Mouse (Mus musculus) neural tube, embryonic 15.5 days (tissue): ENCODE results near the gene Ppp1r14b. TPM values are rescaled to one million over a fixed set of nuclear protein-coding genes. Genes with fewer than 3 reads are reported as not detected.
A peak's percentile ranks its signal among the peaks of the same experiment; 100 is the strongest.

ENCODE experiments used
- ATAC-seq: fragments of 200-750 bp; cut with Nextera tagmentation; 2 replicates; pipeline ENCODE4 v1.8.0; 2017; ENCODE audit warnings: mild to moderate bottlenecking, moderate TSS enrichment, moderate library complexity; ENCODE audit not compliant: low FRiP score
- H3K27ac ChIP-seq: fragments of 300-500 bp; sonication (generic); replicated peaks from 2 replicates; pipeline ENCODE4 v1.5.1; 2015; ENCODE audit warnings: mild to moderate bottlenecking, inconsistent platforms
- H3K27me3 ChIP-seq: fragments of 300-500 bp; sonication (generic); replicated peaks from 2 replicates; pipeline ENCODE4 v1.6.1; 2015; ENCODE audit warnings: inconsistent platforms
- H3K36me3 ChIP-seq: fragments of 300-500 bp; sonication (generic); 2 replicates; pipeline ENCODE4 v1.6.1; 2015; ENCODE audit warnings: inconsistent platforms
- H3K4me1 ChIP-seq: fragments of 300-500 bp; sonication (generic); 2 replicates; pipeline ENCODE4 v1.6.1; 2015; ENCODE audit warnings: inconsistent platforms
- H3K4me2 ChIP-seq: fragments of 300-500 bp; sonication (generic); 2 replicates; pipeline ENCODE4 v1.6.1; 2015; ENCODE audit warnings: inconsistent platforms, mild to moderate bottlenecking, moderate library complexity
- H3K4me3 ChIP-seq: fragments of 300-500 bp; sonication (generic); replicated peaks from 2 replicates; pipeline ENCODE4 v1.5.1; 2015; ENCODE audit warnings: mild to moderate bottlenecking, inconsistent platforms
- H3K9ac ChIP-seq: fragments of 300-500 bp; sonication (generic); replicated peaks from 2 replicates; pipeline ENCODE4 v1.6.1; 2015; ENCODE audit warnings: mild to moderate bottlenecking, inconsistent platforms
- H3K9me3 ChIP-seq: fragments of 300-500 bp; sonication (generic); replicated peaks from 2 replicates; pipeline ENCODE4 v1.6.1; 2016; ENCODE audit warnings: inconsistent platforms
- WGBS: fragments of 180-500 bp; shearing (Covaris S2); methylation state at CpG from one replicate; pipeline ENCODE4 v1.1.7; 2015; ENCODE audit warnings: mixed read lengths; 5-methylcytosine and 5-hydroxymethylcytosine counted together
- polyA plus RNA-seq: library from polyadenylated mRNA; unstranded; fragments of >200 nt; fragmentation: Nextera tagmentation; extraction: Ambion mirVana; gene quantifications from 2 replicates; pipeline ENCODE4 v1.2.1, GENCODE M21; 2015

Ppp1r14b gene
- polyA plus RNA-seq, 1 experiment from 2014 or later, result 159 TPM

DNA sequence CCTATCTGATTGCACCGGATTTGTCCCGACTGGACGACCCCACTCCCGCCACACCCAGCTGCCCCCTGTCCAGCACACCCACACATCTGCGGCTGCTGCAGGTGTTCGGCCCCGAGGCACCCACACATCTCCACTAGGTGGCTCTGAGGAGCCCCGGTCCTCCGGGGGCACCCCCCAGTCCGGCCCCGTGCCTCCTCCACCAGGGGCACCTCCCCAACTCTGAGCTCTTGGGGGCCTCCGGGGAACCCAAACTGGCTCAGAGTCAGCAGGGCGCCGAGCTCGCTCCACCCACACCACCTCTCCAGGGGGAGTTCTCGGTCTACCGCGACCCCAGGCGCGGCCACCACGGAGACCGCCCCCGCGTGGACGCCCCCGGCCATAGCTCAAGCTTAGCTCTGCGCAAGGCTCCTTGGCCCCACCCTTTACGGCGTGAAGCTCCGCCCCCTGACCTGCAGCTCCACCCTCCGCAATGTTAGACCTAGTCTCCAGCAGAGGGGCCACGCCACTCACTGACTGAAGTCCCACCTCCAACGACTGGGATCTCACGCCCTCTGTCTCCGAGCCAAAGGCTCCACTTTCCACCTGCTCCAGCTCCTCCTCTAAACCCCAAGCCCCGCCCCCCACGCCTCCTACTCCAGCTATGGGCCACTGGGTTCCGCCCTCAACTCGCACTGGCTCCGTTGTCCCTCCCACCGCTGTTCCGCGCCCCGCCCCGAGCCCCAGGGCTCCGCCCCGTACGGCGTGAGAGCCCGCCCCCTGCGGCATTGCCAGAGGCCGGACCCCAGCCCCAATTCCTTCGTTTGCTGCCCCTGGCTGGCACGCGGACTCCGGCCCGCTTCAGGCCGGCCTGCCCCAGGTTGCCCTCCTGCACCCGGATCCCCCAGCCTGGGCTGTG lies 5.0 kb downstream of the Ppp1r14b start:
- no peaks in the 10 kb centered on the region for H3K9me3 ChIP-seq
- peak overlapping the region; percentile 74 for H3K9ac ChIP-seq
- H3K4me2 ChIP-seq, result peak overlapping the region; percentile 82
- H3K36me3 ChIP-seq, result peaks cover 30% of the 10 kb centered on the region
- peak; percentile 90 for ATAC-seq
- H3K27me3 ChIP-seq, result no peaks in the 10 kb centered on the region
- H3K27ac ChIP-seq, result peak overlapping the region; percentile 99
- H3K4me1 ChIP-seq, result peaks cover 53% of the 10 kb centered on the region
- peak overlapping the region; percentile 71 for H3K4me3 ChIP-seq
- under 1% methylated on average over 58 of the region's 59 CpGs for WGBS

DNA sequence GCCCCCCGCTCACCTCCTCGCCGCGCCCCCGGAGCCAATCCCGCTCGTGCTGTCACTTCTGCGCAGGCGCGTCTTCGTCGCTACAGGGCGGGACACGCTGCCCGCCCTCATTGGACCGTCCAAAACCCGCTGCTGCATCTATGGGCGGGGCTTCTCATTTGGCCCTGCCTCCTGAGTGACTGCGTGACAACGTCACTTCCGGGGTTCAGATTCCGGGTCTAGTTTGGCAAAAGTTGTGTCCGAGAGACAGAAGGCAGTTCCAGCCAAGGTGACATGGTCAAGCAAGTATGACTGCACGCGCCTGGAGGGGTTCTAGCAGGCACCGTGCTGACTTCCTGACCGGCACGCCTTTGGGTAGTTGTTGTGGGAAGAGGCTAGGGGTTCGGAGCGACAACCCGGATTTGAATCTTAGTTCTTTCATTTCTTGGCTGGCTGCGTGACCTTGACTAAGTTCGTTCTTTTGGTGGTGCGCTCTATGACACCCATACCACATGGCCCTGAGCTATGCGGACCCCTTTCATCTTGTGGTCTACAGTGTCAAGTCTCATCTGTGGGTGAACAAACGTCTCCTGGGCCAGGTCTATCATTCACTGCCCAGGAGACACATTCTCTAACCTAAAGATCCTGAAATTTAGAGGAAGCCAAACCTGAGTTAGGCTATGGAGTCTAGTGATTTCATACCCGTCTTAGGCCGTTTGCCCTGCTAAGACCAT lies 5.8 kb downstream of the Ppp1r14b start, which contains the start of gene Fkbp2:
TSS of gene Fkbp2 (minus strand) at position 121 of the 713 bp plus-strand sequence.
- Histone ChIP-seq H3K4me3 (peak within 1 kb of the TSS; percentile 71), H3K4me2 (peak within 1 kb of the TSS; percentile 82), H3K9me3 (no peaks in the 10 kb centered on the region), H3K4me1 (peaks cover 57% of the 10 kb centered on the region), H3K27ac (peak within 1 kb of the TSS; percentile 99), H3K27me3 (no peaks in the 10 kb centered on the region), H3K9ac (peak within 1 kb of the TSS; percentile 74), H3K36me3 (peaks cover 38% of the 10 kb centered on the region)
- ATAC-seq, result peak; percentile 92
- 2% methylated on average over 38 of the region's 38 CpGs for WGBS

DNA sequence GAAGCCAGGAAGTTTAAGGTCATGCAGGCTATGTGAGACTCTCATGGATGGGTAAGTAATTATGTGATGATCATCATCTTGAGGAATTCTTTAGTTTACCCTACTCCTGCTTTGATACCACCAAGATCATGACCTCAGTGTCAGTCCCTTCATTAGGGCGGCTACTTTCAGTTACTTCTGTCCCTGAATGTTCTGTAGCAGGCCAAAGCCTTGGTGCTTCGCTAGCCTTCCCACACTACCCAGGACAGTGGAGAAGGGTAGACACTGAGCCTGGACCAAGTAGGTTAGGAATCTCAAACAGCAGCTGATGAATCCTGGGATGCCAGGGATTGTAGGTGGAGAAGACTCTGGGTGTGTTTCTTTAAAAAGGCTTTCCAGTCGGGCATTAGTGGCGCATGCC lies 6.7 kb downstream of the Ppp1r14b start:
- peak overlapping the region; percentile 82 for H3K4me2 ChIP-seq
- H3K4me3 ChIP-seq, result peak overlapping the region; percentile 71; the same call in 1 of the 2 replicates

DNA sequence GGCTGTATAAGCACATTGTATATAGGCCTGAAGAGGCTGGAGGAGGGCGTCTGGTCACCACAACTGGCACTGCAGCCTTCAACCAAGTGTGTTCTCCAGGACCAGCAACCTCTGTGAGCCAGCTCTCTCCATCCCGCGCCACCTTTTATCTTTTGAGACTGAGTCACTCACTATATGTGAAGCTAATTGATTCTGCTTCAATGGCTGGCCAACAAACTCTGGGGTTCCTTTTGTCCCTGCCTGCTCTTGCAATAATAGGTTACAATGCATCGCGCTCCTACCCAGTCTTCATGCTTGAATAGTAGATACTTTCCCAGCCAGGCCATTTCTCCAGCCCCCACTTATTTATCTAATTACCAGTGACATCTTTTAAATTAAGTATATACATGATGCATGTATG lies 8.9 kb downstream of the Ppp1r14b start:
- Histone ChIP-seq H3K27me3 (no peaks in the 10 kb centered on the region), H3K9me3 (no peaks in the 10 kb centered on the region), H3K4me3 (no peak overlapping the region), H3K36me3 (peaks cover 27% of the 10 kb centered on the region), H3K4me1 (peaks cover 49% of the 10 kb centered on the region), H3K9ac (no peak overlapping the region), H3K4me2 (no peak overlapping the region), H3K27ac (no peak overlapping the region)
- WGBS, result 38% methylated on average over 5 of the region's 5 CpGs
- no peak for ATAC-seq

More for the DNA sequence above, 6.7 kb downstream of the Ppp1r14b start:
- no peak for ATAC-seq
- peaks cover 56% of the 10 kb centered on the region for H3K4me1 ChIP-seq
- no peaks in the 10 kb centered on the region for H3K9me3 ChIP-seq
- 93% methylated on average over 4 of the region's 4 CpGs for WGBS
- H3K9ac ChIP-seq, result no peak overlapping the region
- H3K27ac ChIP-seq, result no peak overlapping the region
- no peaks in the 10 kb centered on the region for H3K27me3 ChIP-seq
- peaks cover 41% of the 10 kb centered on the region for H3K36me3 ChIP-seq

- Histone ChIP-seq H3K9ac (no peak overlapping the region), H3K27ac (no peak overlapping the region), H3K4me3 (no peak overlapping the region), H3K9me3 (no peaks in the 10 kb centered on the region), H3K27me3 (no peaks in the 10 kb centered on the region), H3K36me3 (peaks cover 27% of the 10 kb centered on the region), H3K4me2 (no peak overlapping the region), H3K4me1 (peaks cover 38% of the 10 kb centered on the region)
- 84% methylated on average over 19 of the region's 19 CpGs for WGBS
- no peak for ATAC-seq
These were observed 10.5 kb downstream of the Ppp1r14b start for GRCm38 (mm10) chr19:6985300-6985699.

- ATAC-seq, result no peak
- Histone ChIP-seq H3K9me3 (no peaks in the 10 kb centered on the region), H3K4me1 (peaks cover 33% of the 10 kb centered on the region), H3K4me2 (peak overlapping the region; percentile 88), H3K36me3 (peaks cover 27% of the 10 kb centered on the region), H3K4me3 (peak overlapping the region; percentile 80), H3K27ac (peak overlapping the region; percentile 86), H3K27me3 (no peaks in the 10 kb centered on the region), H3K9ac (peak overlapping the region; percentile 92; the same call in 1 of the 2 replicates)
- 83% methylated on average over 10 of the region's 10 CpGs for WGBS
These were observed 11.4 kb downstream of the Ppp1r14b start for GRCm38 (mm10) chr19:6985951-6986708.

DNA sequence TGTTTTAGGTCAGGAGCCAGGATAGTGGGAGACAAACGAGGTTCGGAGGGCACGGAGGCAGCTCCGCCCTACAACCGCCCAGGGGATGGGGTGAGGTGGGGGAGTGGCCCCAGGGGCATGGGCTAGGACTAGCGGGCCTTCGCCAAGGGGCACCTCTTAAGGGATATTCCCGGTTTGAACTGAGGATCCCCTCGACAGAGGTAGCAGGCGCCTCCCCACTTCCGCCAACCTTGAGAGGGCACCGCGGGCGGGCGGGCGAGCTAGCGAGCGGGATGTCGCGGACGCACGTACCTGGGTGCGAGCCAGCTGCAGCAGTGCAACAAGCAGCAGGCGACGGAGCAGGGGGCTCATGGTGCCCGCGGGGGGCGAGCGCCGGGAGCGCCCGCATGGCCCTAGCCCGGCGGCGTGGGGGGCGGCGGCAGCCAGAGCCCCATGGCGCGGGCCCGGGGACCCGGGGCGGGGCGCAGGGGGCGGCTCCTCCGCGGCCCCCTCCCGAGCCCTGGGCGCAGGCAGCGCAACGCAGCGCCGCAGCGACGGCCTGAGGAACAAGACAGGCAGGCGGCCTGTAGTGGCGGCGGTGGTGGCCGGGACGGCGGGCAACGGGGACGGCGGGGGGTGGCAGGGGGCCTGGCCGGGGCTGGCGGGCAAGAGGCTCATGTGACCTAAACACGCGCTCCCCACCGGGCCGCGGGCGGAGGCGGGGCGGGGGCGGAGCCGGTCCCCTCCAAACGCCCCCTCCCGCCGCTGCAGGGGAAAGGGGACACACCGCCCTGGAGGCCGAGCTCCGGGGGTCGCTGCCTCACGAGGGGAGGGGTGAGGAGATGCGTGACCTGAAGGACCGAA lies 12.5 kb downstream of the Ppp1r14b start, which contains the start of gene Vegfb:
TSS of gene Vegfb (minus strand) at position 591 of the 843 bp plus-strand sequence.
- H3K27me3 ChIP-seq, result no peaks in the 10 kb centered on the region
- peak within 1 kb of the TSS; percentile 92 for H3K9ac ChIP-seq
- H3K4me2 ChIP-seq, result peak within 1 kb of the TSS; percentile 88
- H3K9me3 ChIP-seq, result no peaks in the 10 kb centered on the region
- H3K4me3 ChIP-seq, result peak within 1 kb of the TSS; percentile 80
- WGBS, result under 1% methylated on average over 65 of the region's 85 CpGs
- H3K4me1 ChIP-seq, result peaks cover 38% of the 10 kb centered on the region
- peaks cover 24% of the 10 kb centered on the region for H3K36me3 ChIP-seq
- H3K27ac ChIP-seq, result peak within 1 kb of the TSS; percentile 86
- ATAC-seq, result peak; percentile 56

DNA sequence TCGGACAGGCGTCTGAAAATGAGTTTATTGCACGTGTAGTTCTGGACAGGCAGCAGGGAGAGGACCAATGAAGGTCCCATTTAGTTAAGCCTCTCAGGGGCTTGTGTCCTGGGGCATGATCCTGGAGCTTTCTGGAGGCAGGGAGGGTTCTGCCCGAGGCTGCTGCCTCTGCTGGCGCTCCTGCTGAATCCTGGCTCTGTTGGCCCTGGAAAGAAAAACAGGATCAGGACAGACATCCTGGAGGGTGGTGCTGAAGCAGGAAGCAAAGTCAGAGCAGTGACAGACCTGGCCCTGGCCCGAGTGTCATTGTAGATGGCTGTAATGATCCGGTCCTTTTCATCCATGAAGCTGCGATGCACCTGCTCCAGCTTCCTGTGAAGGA lies 13.1 kb downstream of the Ppp1r14b start:
- H3K36me3 ChIP-seq, result peaks cover 18% of the 10 kb centered on the region
- 0 out of 2 replicates have a peak, but pooled peaks have one; percentile 0 for ATAC-seq
- WGBS, result 3% methylated on average over 8 of the region's 8 CpGs
- H3K27me3 ChIP-seq, result no peaks in the 10 kb centered on the region
- peak overlapping the region; percentile 92 for H3K9ac ChIP-seq
- no peaks in the 10 kb centered on the region for H3K9me3 ChIP-seq
- H3K4me2 ChIP-seq, result peak overlapping the region; percentile 88
- peak overlapping the region; percentile 86 for H3K27ac ChIP-seq
- H3K4me1 ChIP-seq, result peaks cover 41% of the 10 kb centered on the region
- peak overlapping the region; percentile 80 for H3K4me3 ChIP-seq

- 95% methylated on average over 8 of the region's 8 CpGs for WGBS
- Histone ChIP-seq H3K9ac (no peak overlapping the region), H3K4me2 (no peak overlapping the region), H3K4me3 (no peak overlapping the region), H3K4me1 (peaks cover 50% of the 10 kb centered on the region), H3K36me3 (peaks cover 12% of the 10 kb centered on the region), H3K27ac (no peak overlapping the region), H3K27me3 (no peaks in the 10 kb centered on the region), H3K9me3 (no peaks in the 10 kb centered on the region)
- ATAC-seq, result no peak
These were observed 14.5 kb downstream of the Ppp1r14b start for GRCm38 (mm10) chr19:6989251-6989650.

- WGBS, result 86% methylated on average over 6 of the region's 6 CpGs
- H3K36me3 ChIP-seq, result 0 out of 2 replicates have a peak, but pooled peaks cover under 1% of the 10 kb centered on the region
- H3K4me3 ChIP-seq, result no peak overlapping the region
- ATAC-seq, result no peak
- H3K4me2 ChIP-seq, result no peak overlapping the region
- no peak overlapping the region for H3K9ac ChIP-seq
- no peaks in the 10 kb centered on the region for H3K9me3 ChIP-seq
- H3K27ac ChIP-seq, result no peak overlapping the region
- no peaks in the 10 kb centered on the region for H3K27me3 ChIP-seq
- H3K4me1 ChIP-seq, result peaks cover 58% of the 10 kb centered on the region
These were observed 15.9 kb downstream of the Ppp1r14b start for GRCm38 (mm10) chr19:6990712-6991111.
